Mouse (Mus musculus) lung, postnatal 0 days (tissue): Measurements from ENCODE around the gene Prss16. TPM values are rescaled to one million over a fixed set of nuclear protein-coding genes. Genes with fewer than 3 reads are reported as not detected.

ENCODE experiments used
- ATAC-seq: fragments of 200-750 bp; cut with Nextera tagmentation; 2 replicates; pipeline ENCODE4 v1.8.0; 2017; ENCODE audit warnings: moderate library complexity
- DNase-seq: peaks from one replicate; pipeline ENCODE4 v3.0.0-alpha.2; 2016; ENCODE audit warnings: low spot score
- H3K27ac ChIP-seq: fragments of 300-500 bp; sonication (generic); 2 replicates; pipeline ENCODE4 v1.5.1; 2014; ENCODE audit warnings: antibody characterized with exemption, mild to moderate bottlenecking, low read length, mixed read lengths
- H3K27me3 ChIP-seq: fragments of 300-500 bp; sonication (generic); replicated peaks from 2 replicates; pipeline ENCODE4 v1.6.1; 2014; ENCODE audit warnings: low read length, mixed read lengths; ENCODE audit not compliant: insufficient read depth
- H3K36me3 ChIP-seq: fragments of 300-500 bp; sonication (generic); 2 replicates; pipeline ENCODE4 v1.6.1; 2014; ENCODE audit warnings: low read length, mixed read lengths; ENCODE audit not compliant: insufficient read depth
- H3K4me1 ChIP-seq: fragments of 300-500 bp; sonication (generic); 2 replicates; pipeline ENCODE4 v1.6.1; 2014; ENCODE audit warnings: antibody characterized with exemption, low read depth, low read length, mixed read lengths; ENCODE audit not compliant: insufficient read depth
- H3K4me2 ChIP-seq: fragments of 300-500 bp; sonication (generic); replicated peaks from 2 replicates; pipeline ENCODE4 v1.6.1; 2014; ENCODE audit warnings: low read depth, mild to moderate bottlenecking, low read length, moderate library complexity, mixed read lengths
- H3K4me3 ChIP-seq: fragments of 300-500 bp; sonication (generic); 2 replicates; pipeline ENCODE4 v1.5.1; 2014; ENCODE audit warnings: low read depth, low read length
- H3K9ac ChIP-seq: fragments of 300-500 bp; sonication (generic); replicated peaks from 2 replicates; pipeline ENCODE4 v1.6.1; 2014; ENCODE audit warnings: low read depth, mild to moderate bottlenecking
- H3K9me3 ChIP-seq: fragments of 300-500 bp; sonication (generic); 2 replicates; pipeline ENCODE4 v1.6.1; 2016; ENCODE audit warnings: low read length, mixed read lengths
- CTCF ChIP-seq: IDR thresholded peaks from 2 replicates; pipeline ENCODE4 v1.5.1; 2016; ENCODE audit warnings: antibody characterized with exemption, mild to moderate bottlenecking
- EP300 ChIP-seq: IDR thresholded peaks from 2 replicates; pipeline ENCODE4 v1.6.1; 2016; ENCODE audit warnings: antibody characterized with exemption, mild to moderate bottlenecking, control low read depth
- WGBS: fragments of 180-500 bp; shearing (Covaris S2); extraction: QIAGEN DNeasy Blood & Tissue Kit; methylation state at CpG from one replicate; pipeline ENCODE4 v1.1.7; 2014; 5-methylcytosine and 5-hydroxymethylcytosine counted together
- polyA plus RNA-seq: library from polyadenylated mRNA; unstranded; fragments of >200 nt; fragmentation: Nextera tagmentation; extraction: Ambion mirVana; gene quantifications from 2 replicates; pipeline ENCODE4 v1.2.1, GENCODE M21; 2015

The Prss16 gene
- polyA plus RNA-seq, 1 experiment from 2014 or later, result 0.62 TPM

GRCm38 (mm10) chr13:21981803-21982193, 27.7 kb downstream of the Prss16 start:
- ATAC-seq, result 0 out of 2 replicates have a peak, but pooled peaks have one; percentile 12
- TF ChIP-seq CTCF (no peak), EP300 (no peak)
- Histone ChIP-seq H3K9me3 (no peaks in the 10 kb centered on the region), H3K9ac (peak overlapping the region; percentile 27; the same call in 1 of the 2 replicates), H3K36me3 (no peaks in the 10 kb centered on the region), H3K4me1 (peaks cover 8% of the 10 kb centered on the region), H3K27ac (no peak overlapping the region), H3K4me3 (peak overlapping the region; percentile 37), H3K4me2 (peak overlapping the region; percentile 76), H3K27me3 (peaks cover 14% of the 10 kb centered on the region; the same call in 1 of the 2 replicates)
- no peak for DNase-seq
- WGBS, result 10% methylated on average over 17 of the region's 17 CpGs

- Histone ChIP-seq H3K9me3 (no peaks in the 10 kb centered on the region), H3K4me2 (peak within 1 kb of the TSS; percentile 76), H3K4me3 (peak within 1 kb of the TSS; percentile 37), H3K27me3 (peaks cover 14% of the 10 kb centered on the region; the same call in 1 of the 2 replicates), H3K9ac (peak within 1 kb of the TSS; percentile 27; the same call in 1 of the 2 replicates), H3K4me1 (peaks cover 8% of the 10 kb centered on the region), H3K36me3 (no peaks in the 10 kb centered on the region), H3K27ac (no peak within 1 kb of the TSS)
- ATAC-seq, result peak; percentile 76
- DNase-seq, result peak; percentile 58
- WGBS, result 2% methylated on average over 54 of the region's 58 CpGs
- TF ChIP-seq CTCF, result no peak
These were observed 28.4 kb downstream of the Prss16 start, which contains the start of gene Pom121l2 for GRCm38 (mm10) chr13:21980981-21981802. Gene Pom121l2 (plus strand): TSS chr13:21981194.

- H3K27ac ChIP-seq, result peak overlapping the region; percentile 94
- no peaks in the 10 kb centered on the region for H3K4me1 ChIP-seq
- H3K4me3 ChIP-seq, result peak overlapping the region; percentile 67
- ATAC-seq, result peak; percentile 91
- peak overlapping the region; percentile 71 for H3K9ac ChIP-seq
- TF ChIP-seq EP300, result peak; percentile 21; the same call in 1 of the 2 replicates
- TF ChIP-seq CTCF, result no peak
- H3K36me3 ChIP-seq, result no peaks in the 10 kb centered on the region
- no peaks in the 10 kb centered on the region for H3K9me3 ChIP-seq
- peak overlapping the region; percentile 42 for H3K4me2 ChIP-seq
- H3K27me3 ChIP-seq, result no peaks in the 10 kb centered on the region
- 3% methylated on average over 20 of the region's 20 CpGs for WGBS
- peak; percentile 88 for DNase-seq
These were observed 34.6 kb downstream of the Prss16 start for GRCm38 (mm10) chr13:21974726-21975473.

- no peaks in the 10 kb centered on the region for H3K9me3 ChIP-seq
- H3K4me1 ChIP-seq, result no peaks in the 10 kb centered on the region
- peak overlapping the region; percentile 67 for H3K4me3 ChIP-seq
- peak overlapping the region; percentile 42 for H3K4me2 ChIP-seq
- DNase-seq (peak; percentile 95), ATAC-seq (peak; percentile 87)
- TF ChIP-seq CTCF, result peak; percentile 89
- TF ChIP-seq EP300, result peak; percentile 68
- peak overlapping the region; percentile 71 for H3K9ac ChIP-seq
- WGBS, result 1% methylated on average over 23 of the region's 23 CpGs
- H3K36me3 ChIP-seq, result no peaks in the 10 kb centered on the region
- H3K27ac ChIP-seq, result peak overlapping the region; percentile 94
- H3K27me3 ChIP-seq, result no peaks in the 10 kb centered on the region
These were observed 35.3 kb downstream of the Prss16 start for GRCm38 (mm10) chr13:21974221-21974725.

GRCm38 (mm10) chr13:21971641-21972040, 37.9 kb downstream of the Prss16 start:
- 47% methylated on average over 3 of the region's 3 CpGs for WGBS
- H3K9ac ChIP-seq, result no peak overlapping the region
- no peak for ATAC-seq
- H3K4me2 ChIP-seq, result no peak overlapping the region
- H3K27me3 ChIP-seq, result no peaks in the 10 kb centered on the region
- no peaks in the 10 kb centered on the region for H3K36me3 ChIP-seq
- no peaks in the 10 kb centered on the region for H3K9me3 ChIP-seq
- DNase-seq, result no peak
- TF ChIP-seq EP300 (no peak), CTCF (no peak)
- no peaks in the 10 kb centered on the region for H3K4me1 ChIP-seq
- H3K4me3 ChIP-seq, result no peak overlapping the region
- no peak overlapping the region for H3K27ac ChIP-seq

GRCm38 (mm10) chr13:21969816-21970215, 39.7 kb downstream of the Prss16 start:
- H3K9ac ChIP-seq, result no peak overlapping the region
- H3K4me3 ChIP-seq, result no peak overlapping the region
- TF ChIP-seq CTCF (no peak), EP300 (no peak)
- no peak overlapping the region for H3K4me2 ChIP-seq
- H3K9me3 ChIP-seq, result no peaks in the 10 kb centered on the region
- H3K27me3 ChIP-seq, result no peaks in the 10 kb centered on the region
- H3K4me1 ChIP-seq, result no peaks in the 10 kb centered on the region
- no peaks in the 10 kb centered on the region for H3K36me3 ChIP-seq
- WGBS, result 17% methylated on average over 2 of the region's 2 CpGs
- DNase-seq (peak; percentile 13), ATAC-seq (no peak)
- no peak overlapping the region for H3K27ac ChIP-seq
